Comparison of ENCODE assay signal across 10 mouse cellular contexts in genomic region chr6:64688181-64688944, GRCm38 (mm10). TPM values are rescaled to one million over a fixed set of nuclear protein-coding genes. Genes with fewer than 3 reads are reported as not detected.
DNase-seq lines count a peak whose midpoint lies in the region; ATAC-seq and TF ChIP-seq lines count a peak whose summit lies in the region.
"Had no signal": no experiment of that assay in that cellular context is flagged by ENCODE, and none has a peak within 500 bp of the region (broad histone marks: within the 10 kb centered on the region; RNA-seq: fewer than 3 reads in every experiment).

No protein-coding gene starts in this region.

- peak overlapping the region; percentile 45; the same call in 1 of the 2 replicates for H3K4me3 ChIP-seq in E14TG2a.4 (replicated peaks; ENCODE audit: low read length)
- H3K4me3 ChIP-seq in forebrain, embryonic 12.5 days (replicated peaks), result peak overlapping the region; percentile 15
- H3K4me3 ChIP-seq in midbrain, embryonic 10.5 days, result peak overlapping the region; percentile 45

- 0 out of 2 replicates have a peak overlapping the region, but pooled peaks have one; percentile 2 for H3K9ac ChIP-seq in forebrain, embryonic 12.5 days

- peaks cover 18% of the 10 kb centered on the region; the same call in 1 of the 2 replicates for H3K27me3 ChIP-seq in E14TG2a.4 (ENCODE audit: insufficient read depth, low read length)
- 0 out of 2 replicates have a peak, but pooled peaks cover 11% of the 10 kb centered on the region for H3K27me3 ChIP-seq in forebrain, embryonic 12.5 days
- H3K27me3 ChIP-seq in midbrain, embryonic 10.5 days (ENCODE audit: low read depth, poor library complexity, severe bottlenecking), result peaks cover 67% of the 10 kb centered on the region

- peak; percentile 19 to 24 for DNase-seq in cerebellum, postnatal 14 days
- DNase-seq in cerebellum, postnatal 25 days, result no peak
- peak; percentile 48 for DNase-seq in midbrain, embryonic 10.5 days (ENCODE audit: low spot score)
- no peak for DNase-seq in adrenal gland, adult 2 months
- no peak for DNase-seq in kidney, adult 9 months

- peak overlapping the region; percentile 50 for H3K4me2 ChIP-seq in forebrain, embryonic 12.5 days

- peaks cover 18% of the 10 kb centered on the region for H3K4me1 ChIP-seq in E14TG2a.4 (replicated peaks; ENCODE audit: low read depth, low read length)
- peaks cover 10% of the 10 kb centered on the region for H3K4me1 ChIP-seq in forebrain, embryonic 12.5 days
- peaks cover 14% of the 10 kb centered on the region for H3K4me1 ChIP-seq in midbrain, embryonic 10.5 days

- H3K36me3 ChIP-seq in E14TG2a.4 (ENCODE audit: insufficient read depth, low read length), result no peaks in the 10 kb centered on the region
- H3K36me3 ChIP-seq in forebrain, embryonic 12.5 days (replicated peaks), result no peaks in the 10 kb centered on the region
- no peaks in the 10 kb centered on the region for H3K36me3 ChIP-seq in midbrain, embryonic 10.5 days

- 4% methylated on average over 19 of the region's 19 CpGs for WGBS in forebrain, embryonic 12.5 days
- 8% methylated on average over 19 of the region's 19 CpGs for WGBS in midbrain, embryonic 10.5 days

- TF ChIP-seq CTCF in E14TG2a.4 (conservative IDR thresholded peaks at IDR 0.05; ENCODE audit: low read length), result no peak

- ATAC-seq in forebrain, embryonic 12.5 days (ENCODE audit: low FRiP score), result peak; percentile 60
- no peak for ATAC-seq in erythroblast, adult 5-6 weeks (replicated peaks; ENCODE audit: low FRiP score, poor library complexity, severe bottlenecking)
- ATAC-seq: inflammation-experienced regulatory T-cells, adult 6 months had no signal

- no peak overlapping the region for H3K27ac ChIP-seq in forebrain, embryonic 12.5 days
- no peak overlapping the region; the same call in 1 of the 2 replicates for H3K27ac ChIP-seq in midbrain, embryonic 10.5 days (replicated peaks)

- peaks cover 1% of the 10 kb centered on the region; the same call in 1 of the 2 replicates for H3K9me3 ChIP-seq in E14TG2a.4 (ENCODE audit: low read length)
- no peaks in the 10 kb centered on the region for H3K9me3 ChIP-seq in forebrain, embryonic 12.5 days
- H3K9me3 ChIP-seq in midbrain, embryonic 10.5 days (replicated peaks), result no peaks in the 10 kb centered on the region

RNA-seq across cellular contexts. Expression of gene Atoh1, which starts 40.6 kb away (rescaled TPM):
- 0.09 TPM in 1 of 2 replicates, not detected in the other for polyA plus RNA-seq in forebrain, embryonic 12.5 days (2016; fragmentation: Nextera tagmentation; extraction: Ambion mirVana)
- 0.88 and 4.7 TPM in 2 replicates for polyA plus RNA-seq in midbrain, embryonic 10.5 days (2016; fragmentation: Nextera tagmentation; extraction: Ambion mirVana)
- total RNA-seq in adrenal gland, adult 2 months (2021), result not detected
- 0.10 TPM in 1 of 2 replicates, not detected in the other for polyA plus RNA-seq in adrenal gland, adult 2 months (2012; rRNA removed)
- total RNA-seq in erythroblast, adult 5-6 weeks (2015; ENCODE audit: low replicate concordance), result not detected in 2 replicates
- not detected in 2 replicates for total RNA-seq in erythroblast, adult 5-6 weeks (2017; ENCODE audit: low replicate concordance)
- polyA plus RNA-seq: inflammation-experienced regulatory T-cells, adult 6 months; liver, embryonic 16.5 days had no signal

Comparison
In these comparisons a context has a peak if more than half of its experiments do, and no peak if none do; other contexts are left out.
1. DNase-seq: peak in cerebellum, postnatal 14 days (2 of 2) and midbrain, embryonic 10.5 days (single experiment); none in cerebellum, postnatal 25 days (0 of 2), adrenal gland, adult 2 months (single experiment) and kidney, adult 9 months (single experiment).
2. Peak in every context shown above with its lines, with median percentiles within 50 percentile points of each other: H3K4me3 ChIP-seq.